Comparison of ENCODE assay signal across 22 mouse cellular contexts in the genomic region with DNA sequence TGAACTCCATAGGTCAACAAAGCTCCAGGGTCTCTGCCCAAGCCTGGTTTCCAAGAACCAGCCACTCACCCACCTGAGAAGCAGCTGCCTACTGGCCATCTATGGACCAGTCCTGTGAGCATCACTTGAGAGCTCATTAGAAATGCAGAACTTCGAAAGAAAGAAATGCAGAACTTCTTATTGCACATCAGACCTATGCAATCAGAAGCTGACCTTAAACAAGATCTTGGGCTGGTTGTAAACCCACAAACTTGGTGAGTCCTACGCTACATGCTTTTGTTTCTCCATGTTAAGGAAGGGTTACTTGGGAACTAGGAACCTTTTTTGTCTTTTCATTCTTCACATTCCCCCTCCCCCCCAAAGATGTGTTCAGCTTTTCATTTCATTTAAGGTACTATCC.
"Had no signal": no experiment of that assay in that cellular context is flagged by ENCODE, and none has a peak within 500 bp of the region (broad histone marks: within the 10 kb centered on the region; RNA-seq: fewer than 3 reads in every experiment).

No protein-coding gene starts in this region.

- DNase-seq: heart, postnatal 10 days; heart, postnatal 14 days; heart, postnatal 36 days; heart, postnatal 4 days; kidney, adult 11 months; kidney, adult 18-20 months; kidney, adult 2 months; kidney, adult 8-10 months; kidney, adult 9 months; kidney, postnatal 10 days; kidney, postnatal 14 days; kidney, postnatal 25 days; kidney, postnatal 36 days; kidney, postnatal 4 days; layer of hippocampus, adult 9-11 months; layer of hippocampus, postnatal 36 days had no signal

- ATAC-seq: hindbrain, embryonic 16.5 days; hindbrain, postnatal 0 days; inflammation-experienced regulatory T-cells, adult 6 months; intestine, embryonic 15.5 days; intestine, embryonic 16.5 days; intestine, postnatal 0 days had no signal
